Mouse (Mus musculus) heart, embryonic 12.5 days (tissue): ENCODE measurements at regions not wholly inside any gene's neighbourhood (a gene's known extent, or its start where the extent isn't known, plus 50 kb on each side); places are given as distances from the start of the nearest gene placed in this dataset.

Source experiments
- ATAC-seq: fragments of 200-750 bp; cut with Nextera tagmentation; 2 replicates; pipeline ENCODE4 v1.8.0; 2017; ENCODE audit warnings: moderate TSS enrichment, moderate library complexity; ENCODE audit not compliant: insufficient number of reproducible peaks, low FRiP score
- H3K27ac ChIP-seq: fragments of 300-500 bp; sonication (generic); 2 replicates; pipeline ENCODE4 v1.5.1; 2016; ENCODE audit warnings: mild to moderate bottlenecking, moderate library complexity; ENCODE audit not compliant: poor library complexity, severe bottlenecking
- H3K27me3 ChIP-seq: fragments of 300-500 bp; sonication (generic); replicated peaks from 2 replicates; pipeline ENCODE4 v1.6.1; 2016; ENCODE audit warnings: mild to moderate bottlenecking, moderate library complexity
- H3K36me3 ChIP-seq: fragments of 300-500 bp; sonication (generic); 2 replicates; pipeline ENCODE4 v1.6.1; 2016; ENCODE audit warnings: mild to moderate bottlenecking, moderate library complexity
- H3K4me1 ChIP-seq: fragments of 300-500 bp; sonication (generic); replicated peaks from 2 replicates; pipeline ENCODE4 v1.6.1; 2016; ENCODE audit warnings: mild to moderate bottlenecking
- H3K4me2 ChIP-seq: fragments of 300-500 bp; sonication (generic); 2 replicates; pipeline ENCODE4 v1.6.1; 2016; ENCODE audit warnings: mild to moderate bottlenecking, moderate library complexity
- H3K4me3 ChIP-seq: fragments of 300-500 bp; sonication (generic); 2 replicates; pipeline ENCODE4 v1.5.1; 2016; ENCODE audit warnings: mild to moderate bottlenecking
- H3K9ac ChIP-seq: fragments of 300-500 bp; sonication (generic); 2 replicates; pipeline ENCODE4 v1.6.1; 2016; ENCODE audit warnings: mild to moderate bottlenecking, moderate library complexity
- H3K9me3 ChIP-seq: fragments of 300-500 bp; sonication (generic); replicated peaks from 2 replicates; pipeline ENCODE4 v1.6.1; 2016; ENCODE audit warnings: mild to moderate bottlenecking, moderate library complexity
- WGBS: fragments of 180-500 bp; shearing (Covaris S2); methylation state at CpG from one replicate; pipeline ENCODE4 v1.1.7; 2016; 5-methylcytosine and 5-hydroxymethylcytosine counted together

GRCm38 (mm10) chr6:147416592-147416991 lies 59.0 kb upstream of the Ccdc91 start:
- no peak for ATAC-seq
- Histone ChIP-seq H3K27ac (no peak overlapping the region), H3K4me2 (no peak overlapping the region), H3K36me3 (no peaks in the 10 kb centered on the region), H3K9ac (no peak overlapping the region), H3K27me3 (no peaks in the 10 kb centered on the region), H3K9me3 (no peaks in the 10 kb centered on the region), H3K4me3 (no peak overlapping the region), H3K4me1 (no peaks in the 10 kb centered on the region)
- 69% methylated on average over 3 of the region's 3 CpGs for WGBS

- Histone ChIP-seq H3K27me3 (no peaks in the 10 kb centered on the region), H3K27ac (no peak overlapping the region), H3K4me2 (no peak overlapping the region), H3K9ac (no peak overlapping the region), H3K9me3 (no peaks in the 10 kb centered on the region), H3K4me1 (no peaks in the 10 kb centered on the region), H3K4me3 (no peak overlapping the region), H3K36me3 (no peaks in the 10 kb centered on the region)
- WGBS, result 86% methylated on average over 3 of the region's 3 CpGs
- ATAC-seq, result no peak
These were observed 61.9 kb upstream of the Ccdc91 start for GRCm38 (mm10) chr6:147413713-147414112.

GRCm38 (mm10) chr6:147397984-147398383 lies 77.6 kb upstream of the Ccdc91 start:
- Histone ChIP-seq H3K27ac (no peak overlapping the region), H3K36me3 (no peaks in the 10 kb centered on the region), H3K4me3 (no peak overlapping the region), H3K27me3 (no peaks in the 10 kb centered on the region), H3K4me2 (no peak overlapping the region), H3K9me3 (no peaks in the 10 kb centered on the region), H3K9ac (no peak overlapping the region), H3K4me1 (no peaks in the 10 kb centered on the region)
- 77% methylated on average over 6 of the region's 6 CpGs for WGBS
- no peak for ATAC-seq

- Histone ChIP-seq H3K4me1 (peaks cover 13% of the 10 kb centered on the region; the same call in 1 of the 2 replicates), H3K4me3 (no peak overlapping the region), H3K4me2 (0 out of 2 replicates have a peak overlapping the region, but pooled peaks have one; percentile 2), H3K27ac (no peak overlapping the region), H3K9ac (no peak overlapping the region), H3K36me3 (no peaks in the 10 kb centered on the region), H3K9me3 (no peaks in the 10 kb centered on the region), H3K27me3 (no peaks in the 10 kb centered on the region)
- ATAC-seq, result no peak
- WGBS, result 34% methylated on average over 14 of the region's 14 CpGs
These were observed 84.0 kb upstream of the Ccdc91 start for GRCm38 (mm10) chr6:147391425-147392158.

GRCm38 (mm10) chr6:147390499-147390898 lies 85.1 kb upstream of the Ccdc91 start:
- Histone ChIP-seq H3K9ac (no peak overlapping the region), H3K4me2 (no peak overlapping the region), H3K4me1 (peaks cover 13% of the 10 kb centered on the region; the same call in 1 of the 2 replicates), H3K9me3 (no peaks in the 10 kb centered on the region), H3K27me3 (no peaks in the 10 kb centered on the region), H3K4me3 (no peak overlapping the region), H3K36me3 (no peaks in the 10 kb centered on the region), H3K27ac (no peak overlapping the region)
- 74% methylated on average over 5 of the region's 5 CpGs for WGBS
- no peak for ATAC-seq

- no peak overlapping the region for H3K4me3 ChIP-seq
- H3K9me3 ChIP-seq, result no peaks in the 10 kb centered on the region
- no peaks in the 10 kb centered on the region for H3K36me3 ChIP-seq
- WGBS, result 26% methylated on average over 2 of the region's 2 CpGs
- H3K27ac ChIP-seq, result no peak overlapping the region
- H3K9ac ChIP-seq, result no peak overlapping the region
- H3K27me3 ChIP-seq, result no peaks in the 10 kb centered on the region
- H3K4me1 ChIP-seq, result peaks cover 13% of the 10 kb centered on the region; the same call in 1 of the 2 replicates
- no peak overlapping the region for H3K4me2 ChIP-seq
- ATAC-seq, result no peak
These were observed 86.9 kb upstream of the Ccdc91 start for GRCm38 (mm10) chr6:147388727-147389126.

- Histone ChIP-seq H3K9me3 (no peaks in the 10 kb centered on the region), H3K27ac (no peak overlapping the region), H3K9ac (no peak overlapping the region), H3K27me3 (no peaks in the 10 kb centered on the region), H3K4me3 (no peak overlapping the region), H3K36me3 (no peaks in the 10 kb centered on the region), H3K4me2 (no peak overlapping the region), H3K4me1 (peaks cover 10% of the 10 kb centered on the region; the same call in 1 of the 2 replicates)
- WGBS, result 66% methylated on average over 1 of the region's 1 CpGs
- no peak for ATAC-seq
These were observed 90.0 kb upstream of the Ccdc91 start for GRCm38 (mm10) chr6:147385606-147386005.

GRCm38 (mm10) chr6:147380519-147380918 lies 95.1 kb upstream of the Ccdc91 start:
- no peak for ATAC-seq
- no peaks in the 10 kb centered on the region for H3K4me1 ChIP-seq
- no peak overlapping the region for H3K4me3 ChIP-seq
- H3K27me3 ChIP-seq, result no peaks in the 10 kb centered on the region; the same call in 1 of the 2 replicates
- H3K27ac ChIP-seq, result no peak overlapping the region
- H3K4me2 ChIP-seq, result no peak overlapping the region
- H3K9ac ChIP-seq, result no peak overlapping the region
- no peaks in the 10 kb centered on the region for H3K36me3 ChIP-seq
- 62% methylated on average over 8 of the region's 8 CpGs for WGBS
- no peaks in the 10 kb centered on the region for H3K9me3 ChIP-seq

- H3K9ac ChIP-seq, result no peak overlapping the region
- no peak overlapping the region for H3K27ac ChIP-seq
- H3K27me3 ChIP-seq, result no peaks in the 10 kb centered on the region; the same call in 1 of the 2 replicates
- no peak overlapping the region for H3K4me2 ChIP-seq
- H3K9me3 ChIP-seq, result no peaks in the 10 kb centered on the region
- H3K4me3 ChIP-seq, result no peak overlapping the region
- H3K36me3 ChIP-seq, result no peaks in the 10 kb centered on the region
- no peaks in the 10 kb centered on the region for H3K4me1 ChIP-seq
- no peak for ATAC-seq
- 82% methylated on average over 3 of the region's 3 CpGs for WGBS
These were observed 97.9 kb upstream of the Ccdc91 start for GRCm38 (mm10) chr6:147377679-147378078.

GRCm38 (mm10) chr6:147371737-147372136 lies 103.9 kb upstream of the Ccdc91 start:
- no peaks in the 10 kb centered on the region for H3K9me3 ChIP-seq
- no peaks in the 10 kb centered on the region for H3K36me3 ChIP-seq
- no peak overlapping the region for H3K9ac ChIP-seq
- no peaks in the 10 kb centered on the region for H3K4me1 ChIP-seq
- H3K4me2 ChIP-seq, result no peak overlapping the region
- 33% methylated on average over 4 of the region's 4 CpGs for WGBS
- H3K27ac ChIP-seq, result no peak overlapping the region
- ATAC-seq, result no peak
- no peak overlapping the region for H3K4me3 ChIP-seq
- H3K27me3 ChIP-seq, result no peaks in the 10 kb centered on the region

- no peak overlapping the region for H3K4me2 ChIP-seq
- H3K36me3 ChIP-seq, result no peaks in the 10 kb centered on the region
- H3K9me3 ChIP-seq, result no peaks in the 10 kb centered on the region
- no peak overlapping the region for H3K4me3 ChIP-seq
- H3K27ac ChIP-seq, result no peak overlapping the region
- H3K27me3 ChIP-seq, result no peaks in the 10 kb centered on the region
- no peak overlapping the region for H3K9ac ChIP-seq
- ATAC-seq, result no peak
- 76% methylated on average over 3 of the region's 3 CpGs for WGBS
- no peaks in the 10 kb centered on the region for H3K4me1 ChIP-seq
These were observed 104.3 kb upstream of the Ccdc91 start for GRCm38 (mm10) chr6:147371336-147371735.

- H3K36me3 ChIP-seq, result no peaks in the 10 kb centered on the region
- 82% methylated on average over 6 of the region's 6 CpGs for WGBS
- no peaks in the 10 kb centered on the region for H3K27me3 ChIP-seq
- H3K4me1 ChIP-seq, result no peaks in the 10 kb centered on the region
- no peak for ATAC-seq
- no peak overlapping the region for H3K9ac ChIP-seq
- no peaks in the 10 kb centered on the region for H3K9me3 ChIP-seq
- H3K27ac ChIP-seq, result no peak overlapping the region
- no peak overlapping the region for H3K4me3 ChIP-seq
- H3K4me2 ChIP-seq, result no peak overlapping the region
These were observed 98.9 kb upstream of the Pthlh start for GRCm38 (mm10) chr6:147362842-147363241.
